Mouse (Mus musculus): ENCODE data around the gene Rtn4rl2.

Gene Rtn4rl2

DNA sequence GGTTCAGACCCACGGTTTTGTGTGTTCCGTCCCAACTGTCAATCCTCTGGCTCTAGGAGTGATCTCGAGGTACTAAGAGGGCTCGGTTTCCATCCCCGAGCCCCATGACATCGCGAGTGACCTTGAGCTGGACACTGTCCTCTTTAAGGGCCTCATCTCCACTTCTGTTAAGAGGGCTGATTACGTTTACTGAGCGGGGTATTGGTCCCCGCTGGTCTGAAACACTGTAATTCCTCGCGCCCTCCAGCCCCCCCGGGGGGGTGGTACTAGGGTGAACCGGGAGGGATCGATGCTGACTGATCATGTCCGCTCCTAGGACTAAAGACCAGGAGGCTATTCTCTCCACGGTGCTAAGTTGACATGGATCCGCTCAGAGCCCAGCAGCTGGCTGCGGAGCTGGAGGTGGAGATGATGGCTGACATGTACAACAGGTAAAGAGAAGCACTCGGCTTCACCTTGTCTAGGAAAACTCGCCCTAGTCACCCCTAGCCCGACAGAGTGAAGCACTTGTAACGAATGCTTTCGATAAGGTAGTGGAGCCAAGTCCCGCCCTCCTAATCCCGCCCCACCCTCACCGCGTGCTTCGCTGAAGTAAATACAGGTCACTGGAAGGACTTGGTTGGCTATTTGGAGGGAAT is 59.1 kb downstream of the Rtn4rl2 start:
- in situ Hi-C loops (cut with MboI; ENCODE audit: low pct_unique_long_range_greater_than_20kb in 1 of 2, low sequenced_read_pairs in 2 of 2, unreplicated experiment in 1 of 2): no loop called here

DNA sequence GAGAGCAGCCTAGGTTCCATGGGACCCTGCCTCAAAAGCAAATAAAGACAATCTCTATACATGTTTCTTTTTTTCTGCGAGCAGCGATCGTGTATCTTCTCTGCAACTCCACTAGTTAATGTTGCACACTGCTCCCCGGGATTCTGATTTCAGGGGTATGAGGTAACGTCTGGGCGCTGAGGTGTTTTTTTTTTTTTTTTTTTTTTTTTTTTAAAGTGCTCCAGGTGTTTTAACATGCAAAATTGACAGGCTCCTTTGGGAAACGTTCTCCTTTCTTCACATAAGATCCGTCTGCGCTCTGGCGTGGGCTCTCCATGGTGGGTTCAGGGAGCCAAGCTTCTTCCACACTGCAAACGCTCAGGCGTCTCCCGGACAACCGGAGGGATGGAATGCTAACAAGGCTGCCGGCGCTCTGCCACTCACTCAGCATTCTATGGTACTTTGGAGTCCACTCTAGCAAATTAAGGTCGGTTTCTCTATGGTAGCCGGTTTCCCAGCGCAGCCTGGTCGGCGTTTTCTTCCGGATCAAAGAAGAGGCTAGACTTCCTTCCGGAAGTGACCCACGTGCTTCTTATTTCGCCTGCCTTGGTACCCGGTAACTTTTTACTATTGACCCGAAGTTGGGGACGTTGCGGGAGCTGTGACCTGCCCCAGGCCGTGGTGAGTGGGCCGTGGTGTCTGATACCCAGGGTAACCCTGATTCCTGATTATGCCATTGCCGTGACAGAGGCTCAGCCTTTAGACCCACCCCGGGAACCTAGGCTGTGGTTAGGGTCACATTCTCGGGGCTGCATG is 59.8 kb downstream of the Rtn4rl2 start, which contains the start of gene Timm10:
Gene Timm10 (plus strand): TSS at position 510 of the 795 bp plus-strand sequence.
- in situ Hi-C loops (cut with MboI; ENCODE audit: low pct_unique_long_range_greater_than_20kb in 1 of 2, low sequenced_read_pairs in 2 of 2, unreplicated experiment in 1 of 2): no loop called here

DNA sequence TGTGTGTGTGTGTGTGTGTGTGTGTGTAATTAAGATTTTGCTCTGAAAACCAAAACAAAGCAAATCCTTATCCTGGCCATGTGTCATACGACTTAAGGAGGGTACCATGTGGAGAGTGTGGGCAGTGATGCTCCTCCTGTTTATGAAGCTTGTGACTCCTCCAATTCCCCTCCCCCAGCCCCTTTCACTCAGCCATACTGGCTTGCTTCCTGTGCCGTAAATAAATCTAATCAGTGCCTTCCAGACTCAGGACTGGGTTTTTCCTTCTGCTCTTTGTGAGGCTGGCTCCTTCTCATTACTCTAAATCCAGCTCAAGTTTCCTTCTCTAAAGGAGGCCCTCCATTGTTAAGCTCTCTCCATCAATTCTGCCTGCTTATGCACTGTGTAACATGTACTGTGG is 63.3 kb downstream of the Rtn4rl2 start:
- in situ Hi-C loops (cut with MboI; ENCODE audit: low pct_unique_long_range_greater_than_20kb in 1 of 2, low sequenced_read_pairs in 2 of 2, unreplicated experiment in 1 of 2): loop anchor here in 1 of 2 experiments (25.0 kb wide), 1 partner anchor 361 kb away; no protein-coding TSS in a partner anchor

DNA sequence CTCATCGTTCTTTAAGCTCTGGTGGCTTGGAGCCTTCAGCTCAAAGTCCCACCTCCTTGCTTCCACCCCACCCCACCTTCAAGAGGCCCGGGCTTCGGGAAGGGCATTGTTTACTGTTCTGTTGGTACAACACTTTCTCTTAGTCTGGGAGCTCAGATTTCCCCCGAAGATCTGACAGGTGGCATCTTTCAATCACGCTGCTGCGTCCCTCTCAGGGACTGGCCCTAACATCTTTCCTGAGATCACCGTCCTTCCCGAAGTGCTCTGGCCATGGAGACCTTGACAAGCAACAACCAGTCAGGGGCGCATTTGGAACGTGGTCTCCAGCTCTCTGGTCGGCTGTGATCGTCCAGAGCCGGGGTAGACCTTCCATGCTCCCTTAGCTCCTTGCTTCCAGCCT is 64.0 kb downstream of the Rtn4rl2 start, which contains the start of gene Smtnl1:
Gene Smtnl1 (minus strand): TSS at position 101 of the 400 bp plus-strand sequence.
- in situ Hi-C loops (cut with MboI; ENCODE audit: low pct_unique_long_range_greater_than_20kb in 1 of 2, low sequenced_read_pairs in 2 of 2, unreplicated experiment in 1 of 2): loop anchor here in 1 of 2 experiments (25.0 kb wide), 1 partner anchor 360 kb away; no protein-coding TSS in a partner anchor

Measured in mouse embryonic stem cell (cell line).